Mouse (Mus musculus): ENCODE measurements at regions not wholly inside any gene's neighbourhood (a gene's known extent, or its start where the extent isn't known, plus 50 kb on each side); places are given as distances from the start of the nearest gene placed in this dataset.

DNA sequence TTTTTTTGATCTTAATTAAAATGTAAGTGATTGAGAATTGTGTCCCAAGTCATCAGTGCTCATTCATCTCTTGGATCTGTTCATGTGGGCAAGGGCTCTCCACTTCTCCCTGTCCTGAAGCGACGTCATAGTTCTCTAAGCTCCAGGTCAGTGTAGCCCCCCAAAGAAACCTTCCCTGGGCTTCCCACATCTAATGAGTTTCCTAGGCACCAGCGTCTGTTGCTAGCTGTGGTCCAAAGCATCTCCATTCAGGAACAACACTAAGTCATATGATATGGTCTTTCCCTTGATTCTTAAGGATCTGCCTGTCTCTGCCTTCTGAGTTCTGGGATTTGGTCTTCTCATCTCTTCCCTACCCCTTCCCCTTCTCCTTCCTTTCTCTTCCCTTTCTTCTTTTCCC, 66.3 kb upstream of the Sox4 start:
- DNase-seq (ENCODE audit: low spot score), result no peak

DNA sequence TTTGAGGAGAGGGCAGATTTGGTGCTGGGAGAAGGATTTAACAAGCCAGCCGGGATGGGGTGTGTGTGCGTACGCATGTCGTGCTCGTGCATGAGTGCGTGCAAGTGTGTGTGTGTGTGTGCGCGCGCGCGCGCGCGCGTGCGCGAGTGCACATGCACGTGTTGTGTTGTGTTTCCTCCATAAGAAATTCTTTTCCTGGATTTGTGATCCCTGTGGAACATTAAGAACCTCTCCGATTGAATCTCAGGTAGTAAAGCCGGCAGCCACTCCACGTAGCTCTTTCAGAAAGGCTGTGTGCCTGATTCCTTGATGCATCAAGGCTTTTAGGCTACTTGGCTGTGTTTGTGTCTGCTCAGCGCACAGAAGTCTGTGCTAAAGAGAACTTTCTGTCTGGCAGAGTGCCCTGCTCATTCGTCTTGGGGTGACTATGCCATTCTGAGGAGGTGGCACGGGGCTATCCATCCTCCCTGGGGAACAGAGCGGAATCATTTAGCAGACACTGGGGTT, 62.7 kb upstream of the Sox4 start:
- DNase-seq (ENCODE audit: low spot score), result peak; percentile 60

DNA sequence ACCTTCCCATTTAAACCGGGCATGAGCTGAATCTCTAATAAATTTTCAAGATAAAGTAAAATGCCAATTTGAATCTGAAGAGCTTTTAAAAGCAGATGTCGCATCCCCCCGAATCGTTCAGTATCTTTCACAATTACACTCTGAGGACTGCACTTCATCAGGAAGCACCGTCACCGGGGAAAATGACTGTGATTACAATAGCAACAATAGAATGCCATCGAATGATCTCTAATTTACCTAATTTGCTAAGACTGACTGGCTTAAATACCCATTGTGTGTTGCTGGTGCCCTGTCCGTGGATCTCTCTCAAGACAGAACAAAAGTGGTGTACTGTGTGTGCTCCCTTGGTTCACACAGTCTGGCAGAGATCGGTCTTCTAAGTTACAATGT, 62.1 kb upstream of the Sox4 start:
- DNase-seq (ENCODE audit: low spot score), result peak; percentile 15

DNA sequence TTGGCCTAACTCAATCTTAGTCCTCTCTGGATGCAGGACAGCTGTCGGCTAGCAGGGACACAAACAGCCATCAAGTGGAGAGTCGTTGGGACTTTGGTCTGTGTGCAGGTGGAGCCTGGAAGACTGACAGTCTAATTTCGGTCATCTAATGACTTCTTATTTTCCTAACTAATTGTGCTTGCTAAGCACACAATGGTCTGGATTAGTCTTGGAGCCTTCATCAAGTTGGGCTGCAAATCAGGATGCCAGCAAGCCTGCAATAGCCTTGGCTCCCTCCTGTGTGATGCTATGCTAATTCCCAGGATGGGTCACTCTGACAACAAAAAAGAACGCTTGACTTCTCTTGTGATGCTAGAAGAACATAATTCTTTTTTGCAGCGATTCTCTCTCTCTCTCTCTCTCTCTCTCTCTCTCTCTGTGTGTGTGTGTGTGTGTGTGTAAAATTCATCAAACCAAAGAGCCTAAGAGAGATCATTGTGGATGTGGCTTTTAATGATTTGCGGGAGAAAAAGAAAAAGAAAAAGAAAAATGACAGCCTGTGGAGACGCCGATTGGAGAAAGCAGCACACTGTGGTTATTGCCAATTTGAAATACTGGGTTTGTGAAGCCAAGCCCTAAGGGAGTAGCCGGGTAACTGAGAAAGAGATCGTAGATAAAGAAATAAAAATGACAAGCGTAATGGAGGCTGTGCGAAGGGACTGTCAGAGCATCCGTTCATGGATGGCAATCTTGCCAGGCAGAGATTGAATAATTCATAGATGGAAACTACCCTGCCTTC, 61.5 kb upstream of the Sox4 start:
- DNase-seq (ENCODE audit: low spot score), result peak; percentile 9

DNA sequence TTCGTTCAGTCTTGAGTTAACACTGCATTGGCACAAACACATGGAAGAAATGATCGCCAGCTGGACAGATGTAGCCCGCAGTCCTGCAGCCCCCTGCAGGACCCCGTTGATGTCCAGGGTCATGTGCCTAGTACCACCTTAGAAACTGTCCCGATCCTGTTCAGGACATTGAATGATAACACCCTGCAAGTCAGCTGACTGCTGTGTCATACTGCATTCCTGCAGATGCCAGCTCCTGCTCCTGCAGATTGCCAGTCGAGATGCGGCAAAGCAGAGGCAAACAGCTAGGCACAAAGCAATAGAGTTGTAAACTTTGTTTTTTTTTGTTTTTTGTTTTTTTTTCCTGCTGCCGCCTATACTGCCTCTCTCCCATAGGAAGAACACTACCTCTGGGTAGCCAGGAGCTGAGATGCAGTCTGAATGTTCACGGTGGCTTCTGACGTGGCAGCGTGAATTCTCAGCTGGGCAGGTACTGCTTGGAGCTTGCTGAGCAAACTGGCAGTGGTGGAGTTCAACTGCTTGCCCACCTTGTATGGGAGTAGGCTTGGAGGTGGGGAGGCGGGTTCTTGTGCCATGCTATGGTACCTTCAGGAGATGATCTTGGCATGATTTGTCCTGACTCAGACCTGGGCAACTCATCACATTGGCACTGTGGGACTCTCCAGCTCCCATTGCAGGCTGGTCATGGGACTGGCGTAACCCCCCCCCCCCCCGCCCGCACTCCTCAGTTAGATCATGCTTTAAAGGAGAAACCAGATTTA, 60.7 kb upstream of the Sox4 start:
- DNase-seq (ENCODE audit: low spot score), result peak; percentile 35

DNA sequence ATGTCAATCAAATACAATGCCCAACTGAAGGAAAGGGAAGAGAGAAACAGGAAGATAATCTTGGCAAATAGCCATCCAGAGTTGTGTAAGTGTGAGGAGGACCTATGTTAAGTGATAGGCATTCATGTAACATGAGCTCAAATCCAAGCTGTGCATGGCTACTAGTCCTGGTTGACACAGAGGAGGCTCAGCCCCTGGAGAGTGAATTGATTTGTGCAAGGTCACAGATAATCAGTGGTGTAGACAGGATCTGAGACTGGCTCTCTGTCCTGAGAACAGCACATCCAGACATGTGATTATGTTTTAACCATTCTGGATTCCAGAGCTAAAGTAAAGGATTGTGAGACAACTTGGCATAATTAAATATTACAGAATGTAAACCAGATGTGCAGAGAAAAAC, 53.0 kb upstream of the Sox4 start:
- DNase-seq (ENCODE audit: low spot score), result no peak

Data from layer of hippocampus, adult 11-12 months (tissue).